Mouse (Mus musculus): Measurements from ENCODE around the gene Pdp2.

Gene Pdp2

DNA sequence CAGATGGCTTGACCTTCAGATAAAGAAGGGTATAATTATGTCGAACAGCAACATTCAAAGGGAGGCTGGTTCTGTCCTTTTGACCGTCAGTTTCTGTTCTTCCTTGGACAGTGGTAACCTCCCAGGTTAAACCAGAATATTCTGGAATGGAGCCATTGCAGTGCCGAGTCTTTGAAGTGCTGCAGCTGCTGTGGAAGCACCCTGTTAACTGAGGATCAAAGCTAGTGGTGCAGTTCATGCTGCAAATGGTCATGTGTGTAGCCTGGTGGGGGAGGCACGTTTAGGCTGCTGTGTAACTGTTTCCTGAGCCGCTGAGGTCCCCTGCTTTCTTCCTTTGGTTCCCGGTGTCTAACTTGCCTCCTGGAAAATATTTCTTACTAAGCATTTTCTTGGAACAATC lies 7.2 kb downstream of the Pdp2 start:
- no peak for DNase-seq

DNA sequence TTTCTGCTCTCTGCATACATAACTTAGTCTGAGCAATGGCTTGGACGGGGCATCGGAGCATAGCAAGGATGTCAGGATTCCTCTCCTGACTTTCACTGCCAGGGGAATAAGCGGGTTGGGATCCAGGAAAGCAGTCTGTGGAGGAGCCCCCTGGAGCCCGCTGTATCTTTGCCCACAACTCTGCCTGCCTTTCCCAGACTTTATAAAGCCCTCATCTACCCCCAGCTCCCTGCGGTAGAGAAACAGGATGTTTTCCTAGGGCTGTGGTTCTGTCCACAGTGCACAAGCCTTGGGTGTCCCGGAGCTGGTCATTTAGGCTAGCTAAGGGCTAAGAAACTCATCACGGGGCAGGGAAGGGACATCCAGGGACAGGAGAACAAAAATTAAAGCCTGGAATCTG lies 10.1 kb downstream of the Pdp2 start:
- no peak for DNase-seq

DNA sequence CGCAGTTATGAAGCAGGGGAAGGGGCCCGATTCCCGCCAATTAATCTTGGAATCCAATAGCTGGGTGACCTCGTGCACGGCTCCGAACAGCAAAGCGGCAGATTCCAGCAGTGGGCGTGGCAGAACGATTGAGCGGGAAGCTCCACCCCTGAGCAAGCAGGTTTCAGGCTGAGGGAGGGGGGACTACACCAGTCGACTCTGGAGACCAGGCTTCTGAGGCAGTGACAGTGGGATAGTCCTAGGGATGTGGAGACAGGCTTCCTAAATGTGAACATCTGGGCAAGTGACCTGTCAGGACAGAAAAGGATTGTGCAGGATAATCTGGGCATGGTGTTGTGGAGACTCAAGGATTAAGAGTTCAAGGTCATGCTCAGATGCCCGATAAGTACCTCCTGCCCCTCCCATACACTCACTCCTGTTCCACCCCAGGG lies 10.7 kb downstream of the Pdp2 start:
- no peak for DNase-seq

DNA sequence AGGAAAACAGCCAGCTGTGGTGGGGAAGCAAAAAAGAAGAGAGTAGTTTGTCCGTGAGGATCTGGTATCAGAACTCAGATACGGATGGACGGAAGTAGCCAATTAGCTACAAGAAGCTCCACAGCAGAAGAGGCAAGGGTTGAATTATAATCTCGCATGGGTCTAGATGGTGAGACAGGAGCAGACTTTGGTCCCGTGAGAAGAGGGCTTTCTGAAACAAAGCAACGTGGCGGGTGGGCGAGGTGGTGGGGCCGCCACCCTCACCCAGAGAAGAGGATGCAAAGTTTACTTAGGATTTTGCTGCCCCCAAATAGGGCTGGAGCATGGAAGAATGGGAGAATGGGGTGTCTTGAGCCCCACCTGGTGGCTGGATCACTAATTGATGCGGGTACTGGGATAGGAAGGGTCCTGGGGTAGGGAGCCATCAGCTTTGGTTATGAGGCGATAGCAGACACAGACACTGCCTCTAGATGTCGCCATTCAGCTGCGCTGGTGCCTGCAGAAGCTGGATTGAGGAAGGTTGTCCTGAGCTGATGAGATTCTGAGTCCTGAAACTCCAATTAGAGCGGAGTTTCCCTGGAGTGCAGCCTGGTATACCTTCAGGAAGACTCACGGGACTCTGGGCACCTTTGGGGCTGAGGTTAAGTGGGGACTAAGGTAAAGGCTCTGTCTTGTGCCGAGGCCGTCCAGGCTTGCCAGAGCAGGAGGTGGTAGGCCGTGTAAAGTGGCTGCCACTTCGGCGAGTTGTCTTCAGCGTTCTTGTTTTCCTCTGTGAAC lies 11.4 kb downstream of the Pdp2 start:
- peak; percentile 75 to 77 for DNase-seq

DNA sequence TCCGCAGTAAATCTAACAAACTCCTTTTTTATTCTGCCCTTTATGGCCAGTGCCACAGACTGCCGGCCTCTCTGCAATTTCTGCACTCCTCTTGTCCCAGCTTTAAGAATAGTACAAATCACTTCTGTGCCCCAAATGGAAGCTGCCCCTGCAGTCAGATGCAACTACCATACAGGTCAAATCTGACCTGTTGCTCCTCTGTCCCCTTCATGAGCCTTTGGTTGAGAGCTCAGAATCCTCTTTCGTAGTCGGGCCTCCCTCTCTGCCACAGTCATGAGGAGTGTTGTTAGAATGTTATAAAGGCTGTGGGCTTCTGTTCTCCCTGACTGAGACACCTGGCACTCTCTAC lies 12.0 kb downstream of the Pdp2 start:
- no peak for DNase-seq

DNA sequence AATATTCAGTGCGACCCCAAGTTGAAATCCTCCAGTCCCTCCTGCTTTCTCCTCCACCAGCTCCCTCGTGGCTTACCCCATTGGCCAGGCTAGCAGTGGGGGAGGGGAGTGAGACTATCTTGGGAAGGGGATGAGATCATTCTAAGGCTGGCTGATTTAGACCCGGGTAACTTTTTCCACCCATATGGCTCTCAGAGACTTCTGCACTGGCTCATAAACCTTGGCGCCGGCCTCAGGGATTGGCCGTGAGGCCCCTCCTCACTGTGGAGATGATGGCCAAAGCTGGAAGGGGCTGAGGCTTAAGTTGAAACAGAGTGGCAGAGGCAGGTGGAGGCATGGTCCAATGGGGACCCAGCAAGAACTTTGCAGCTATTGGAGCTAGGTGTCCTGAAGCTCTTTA lies 15.1 kb downstream of the Pdp2 start:
- no peak for DNase-seq

DNA sequence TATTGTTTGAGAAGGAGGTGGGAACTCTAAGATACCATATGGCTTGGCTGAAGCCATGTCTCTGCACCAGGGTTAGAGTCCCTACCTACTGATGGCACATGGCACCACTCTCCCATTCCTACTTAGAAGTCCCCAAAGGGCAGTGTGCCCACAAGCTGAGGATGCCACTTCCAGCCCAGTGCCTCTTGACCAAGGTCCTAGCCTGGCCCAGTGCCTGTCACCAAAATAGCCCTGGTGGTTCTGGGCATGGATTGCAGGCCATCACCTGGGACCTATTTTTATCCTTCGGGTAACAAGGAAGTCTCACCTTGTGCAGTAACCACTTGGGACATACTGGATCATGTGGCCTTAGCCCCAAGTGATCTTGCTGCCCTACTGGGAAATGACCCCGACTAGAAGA lies 16.7 kb downstream of the Pdp2 start:
- no peak for DNase-seq

DNA sequence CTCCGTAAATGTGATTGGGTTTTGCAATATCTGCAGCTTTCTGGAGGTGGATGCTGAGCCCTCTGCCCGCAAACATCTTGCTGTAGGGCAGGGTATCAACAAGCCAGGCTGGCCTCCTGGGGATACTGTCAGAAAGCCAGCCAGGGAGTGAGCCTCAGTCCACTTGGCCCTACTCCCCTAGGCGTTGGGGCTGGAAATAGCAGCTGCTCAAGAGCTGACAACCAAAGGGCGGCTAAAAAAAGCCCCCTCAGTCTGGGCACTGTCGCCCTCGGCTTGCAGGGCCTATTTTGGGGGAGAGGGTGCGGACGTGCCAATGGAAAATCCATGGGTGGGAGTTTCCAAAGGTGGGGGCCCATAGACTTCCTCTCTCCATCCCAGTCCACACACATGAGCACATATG lies 18.0 kb downstream of the Pdp2 start:
- no peak for DNase-seq

DNA sequence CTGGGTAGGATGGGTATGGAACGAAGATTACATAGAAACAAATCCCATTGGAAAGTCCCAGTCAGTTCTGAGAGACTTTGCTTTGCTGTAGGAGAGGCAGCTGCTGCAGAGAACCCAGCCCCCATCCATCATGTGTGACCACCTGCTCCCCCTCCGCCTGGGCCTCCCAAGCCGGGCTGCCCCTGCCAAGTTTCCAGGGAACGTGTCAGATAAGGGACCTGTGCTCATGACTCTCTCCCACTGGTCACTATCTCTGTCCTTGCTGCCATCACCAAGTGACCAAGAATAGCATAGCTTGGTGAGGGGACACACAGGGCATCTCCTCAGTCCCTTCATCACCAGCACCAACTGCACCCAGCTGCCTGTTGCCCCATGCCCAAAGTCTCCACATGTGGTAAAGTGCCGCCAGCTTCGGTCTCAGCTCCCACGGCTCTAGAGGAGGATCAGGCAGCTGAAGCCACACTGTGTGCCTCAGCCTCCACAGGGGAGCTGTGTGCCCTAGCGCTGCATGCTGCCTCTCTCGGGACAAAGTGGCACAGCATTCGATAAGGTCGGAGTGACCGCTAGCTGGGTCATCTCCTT lies 19.0 kb downstream of the Pdp2 start:
- no peak for DNase-seq

DNA sequence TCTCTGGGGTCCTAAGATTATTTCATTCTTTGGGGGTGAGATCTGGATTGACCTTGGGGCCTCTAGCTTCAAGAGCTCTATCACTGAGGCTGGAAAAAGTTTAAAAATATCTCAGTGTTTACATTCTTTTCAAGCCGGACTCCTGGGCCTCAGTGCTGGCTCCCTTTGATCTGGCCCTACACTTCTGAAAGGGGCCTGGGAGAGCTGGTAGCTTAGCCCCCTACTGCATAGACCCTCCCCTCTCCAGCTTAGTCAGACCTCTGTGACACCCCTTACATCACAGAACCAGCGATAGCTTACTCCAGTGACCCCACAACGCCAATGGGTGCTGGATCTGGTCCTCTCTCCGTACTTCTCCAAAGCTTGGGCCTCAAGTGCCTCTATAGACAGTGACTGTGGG lies 20.4 kb downstream of the Pdp2 start:
- no peak for DNase-seq

DNA sequence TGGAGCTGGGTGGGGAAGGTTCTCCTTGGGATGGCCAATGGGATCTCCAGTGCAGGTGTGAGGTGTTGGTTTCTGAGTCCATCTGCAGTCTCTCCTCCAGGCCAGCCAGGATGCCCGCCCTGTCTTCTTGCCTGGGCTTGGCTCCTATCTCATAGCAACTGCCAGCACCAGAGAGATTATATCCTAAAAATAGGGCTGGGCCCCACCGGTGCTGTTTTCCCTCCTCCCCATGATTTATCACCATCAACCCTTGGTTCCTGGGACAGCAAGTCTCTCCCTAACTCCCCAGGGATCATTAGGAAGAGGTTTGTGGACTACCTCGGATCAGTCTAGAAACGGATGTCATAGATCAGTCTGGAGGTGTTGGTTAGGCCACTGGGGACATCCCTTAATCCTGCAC lies 21.9 kb downstream of the Pdp2 start:
- no peak for DNase-seq

DNA sequence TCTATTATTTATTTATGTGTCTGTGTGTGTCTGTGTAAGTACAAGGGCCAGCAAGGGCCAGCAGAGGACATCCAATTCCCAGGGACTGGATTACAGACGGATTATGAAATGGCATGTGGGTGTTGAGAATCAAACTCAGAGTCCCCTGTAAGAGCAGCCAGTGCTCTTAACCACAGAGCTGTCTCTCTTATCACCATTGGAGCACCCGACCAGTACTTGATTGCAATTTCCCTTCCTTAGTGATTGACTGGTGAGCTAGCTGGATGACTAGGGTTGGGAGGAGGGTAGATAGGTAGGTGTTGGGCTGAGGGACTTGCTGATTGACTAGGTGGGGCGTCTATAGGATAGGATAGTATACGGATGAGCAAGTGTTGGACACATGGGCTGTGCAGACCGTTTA lies 29.5 kb downstream of the Pdp2 start:
- DNase-seq: no peak

DNA sequence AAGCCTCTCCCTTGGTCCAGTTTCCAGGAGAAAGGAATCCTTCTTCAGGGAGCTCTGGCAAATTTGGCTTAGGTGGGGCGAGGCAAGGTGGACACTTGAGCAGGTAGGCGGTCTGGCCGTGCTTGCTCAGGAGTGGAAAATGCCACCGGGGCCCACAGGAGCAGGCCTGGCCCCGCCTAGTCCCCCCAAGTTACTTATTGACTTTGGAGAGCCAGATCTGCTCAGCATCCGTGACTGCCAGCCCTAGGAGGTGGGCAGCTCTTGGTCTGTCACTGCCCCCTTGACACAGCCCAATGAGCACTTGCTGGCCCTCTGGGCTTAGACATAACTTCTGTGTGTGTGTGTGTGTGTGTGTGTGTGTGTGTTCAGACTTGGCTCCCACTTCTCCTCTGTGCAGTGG lies 32.9 kb downstream of the Pdp2 start, which contains the start of gene Cdh16:
TSS of gene Cdh16 (minus strand) at position 236 of the 400 bp plus-strand sequence.
- no peak for DNase-seq

DNA sequence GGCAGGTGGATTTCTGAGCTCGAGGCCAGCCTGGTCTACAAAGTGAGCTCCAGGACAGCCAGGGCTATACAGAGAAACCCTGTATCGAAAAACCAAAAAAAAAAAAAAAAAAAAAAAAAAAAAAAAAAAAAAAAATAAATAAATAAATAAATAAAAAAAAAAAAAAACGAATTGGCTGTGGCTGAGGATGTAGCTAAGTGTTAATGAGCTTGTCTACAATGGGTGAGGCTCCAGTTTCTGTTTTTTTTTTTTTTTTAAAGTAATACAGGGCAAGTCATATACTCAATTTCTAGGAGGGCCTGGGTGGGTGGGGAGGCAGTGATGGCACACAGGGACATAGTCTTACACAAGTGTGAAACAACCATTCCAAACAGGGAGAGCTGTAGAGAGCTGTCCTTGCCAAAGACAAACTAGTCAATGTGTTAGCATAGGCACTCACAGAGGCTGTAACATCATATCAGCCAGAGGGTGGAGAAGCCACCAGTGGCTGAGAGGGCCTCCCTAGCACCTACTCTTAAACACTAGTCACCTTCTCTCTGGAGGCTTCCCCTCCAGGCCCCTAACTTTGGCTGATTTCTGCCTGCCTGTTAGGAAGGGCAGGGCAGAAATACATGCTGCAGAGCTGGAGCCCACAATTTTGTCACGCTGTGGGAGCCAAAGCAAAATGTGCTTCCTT lies 36.0 kb downstream of the Pdp2 start:
- DNase-seq: no peak

DNA sequence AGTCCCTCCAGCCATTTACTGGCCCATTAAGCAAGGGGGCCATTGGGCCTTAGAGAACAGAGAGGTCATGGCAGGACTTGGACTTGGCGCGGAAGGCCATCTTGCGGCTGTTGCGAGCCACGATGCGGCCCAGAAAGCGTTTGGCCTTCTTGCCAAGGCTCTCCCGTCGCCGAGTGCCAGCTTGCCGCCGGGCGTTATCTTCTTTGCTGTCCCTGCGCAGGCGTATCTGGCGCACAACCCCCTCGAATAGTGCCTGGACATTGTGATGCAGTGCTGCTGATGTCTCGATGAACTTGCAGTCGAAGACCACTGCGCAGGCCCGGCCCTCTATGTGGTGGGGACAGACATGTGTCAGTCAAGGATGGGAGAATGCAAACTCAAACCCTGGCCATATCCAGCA lies 37.2 kb downstream of the Pdp2 start:
- no peak for DNase-seq

DNA sequence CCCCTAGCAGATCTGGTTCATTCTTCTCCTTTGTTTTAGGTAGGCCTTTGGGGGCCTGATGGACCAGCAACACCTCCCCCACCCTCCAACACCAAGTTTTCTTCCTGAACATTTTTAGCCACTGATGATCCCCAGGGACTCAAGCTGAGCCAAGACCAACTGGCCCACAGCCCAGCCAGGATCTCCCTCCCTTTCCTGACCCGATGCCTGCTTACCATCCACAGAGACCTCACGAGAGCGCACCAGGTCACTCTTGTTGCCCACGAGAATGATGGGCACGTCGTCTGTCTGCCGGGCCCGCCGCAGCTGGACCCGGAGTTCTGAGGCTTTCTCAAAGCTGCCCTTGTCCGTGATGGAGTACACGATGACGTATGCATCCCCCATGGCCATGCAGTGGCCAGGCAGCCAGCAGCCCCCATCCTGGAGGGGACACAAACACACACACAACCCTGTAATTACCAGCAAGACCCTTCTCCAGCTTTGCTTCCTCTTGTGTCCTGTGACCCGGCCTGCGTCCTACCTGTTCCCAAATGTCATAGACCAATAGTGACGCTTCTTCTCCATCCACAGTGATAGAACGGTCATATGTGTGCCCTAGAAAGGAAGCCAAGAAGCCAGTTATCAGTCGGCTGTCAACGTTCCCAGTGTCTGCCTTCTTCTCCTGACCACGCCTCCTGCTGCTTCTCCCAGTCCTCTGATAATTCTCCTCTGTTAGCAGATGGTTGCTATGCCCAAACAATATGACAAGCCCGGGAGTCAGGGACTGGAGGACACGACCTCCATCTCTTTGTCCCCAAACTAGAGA lies 38.3 kb downstream of the Pdp2 start:
- no peak for DNase-seq

DNA sequence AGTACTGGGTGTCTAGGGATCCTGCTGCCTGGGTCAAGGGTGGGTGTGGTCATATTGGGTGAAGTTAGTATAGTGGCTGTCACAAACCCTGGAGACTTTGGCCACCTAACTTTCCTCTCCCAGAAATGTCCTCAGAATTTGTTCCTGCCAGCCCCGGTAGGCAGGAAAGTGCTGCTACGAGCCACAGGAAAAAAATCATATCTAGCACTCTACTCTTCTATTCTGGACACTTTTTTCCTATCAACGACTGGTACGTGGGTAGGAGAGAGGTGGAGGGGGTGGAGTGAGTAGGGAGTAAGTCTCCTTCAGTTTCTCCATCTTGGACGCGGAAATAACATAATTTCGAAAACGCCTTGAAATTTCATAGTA lies 38.8 kb downstream of the Pdp2 start:
- no peak for DNase-seq

DNA sequence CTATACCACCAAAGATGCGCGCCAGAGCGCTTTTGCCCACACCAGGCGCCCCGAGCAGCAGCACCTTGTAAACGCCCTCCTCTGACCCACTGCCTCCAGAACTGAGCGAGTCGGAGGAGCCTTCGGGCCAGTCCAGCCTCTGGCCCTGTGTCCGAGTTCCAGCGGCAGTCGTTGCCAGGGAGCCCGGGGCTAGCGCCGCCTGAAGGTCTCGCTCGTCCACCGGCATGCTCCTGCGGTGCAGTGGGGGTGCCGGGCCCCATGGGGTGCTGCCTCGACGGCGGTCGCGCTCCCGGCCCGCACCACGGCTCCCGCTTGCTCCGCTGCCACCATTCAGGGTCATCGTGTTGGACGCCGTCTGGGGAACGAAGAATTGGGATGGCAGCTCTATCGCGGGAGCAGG lies 39.3 kb downstream of the Pdp2 start:
- peak; percentile 44 to 57 for DNase-seq

DNA sequence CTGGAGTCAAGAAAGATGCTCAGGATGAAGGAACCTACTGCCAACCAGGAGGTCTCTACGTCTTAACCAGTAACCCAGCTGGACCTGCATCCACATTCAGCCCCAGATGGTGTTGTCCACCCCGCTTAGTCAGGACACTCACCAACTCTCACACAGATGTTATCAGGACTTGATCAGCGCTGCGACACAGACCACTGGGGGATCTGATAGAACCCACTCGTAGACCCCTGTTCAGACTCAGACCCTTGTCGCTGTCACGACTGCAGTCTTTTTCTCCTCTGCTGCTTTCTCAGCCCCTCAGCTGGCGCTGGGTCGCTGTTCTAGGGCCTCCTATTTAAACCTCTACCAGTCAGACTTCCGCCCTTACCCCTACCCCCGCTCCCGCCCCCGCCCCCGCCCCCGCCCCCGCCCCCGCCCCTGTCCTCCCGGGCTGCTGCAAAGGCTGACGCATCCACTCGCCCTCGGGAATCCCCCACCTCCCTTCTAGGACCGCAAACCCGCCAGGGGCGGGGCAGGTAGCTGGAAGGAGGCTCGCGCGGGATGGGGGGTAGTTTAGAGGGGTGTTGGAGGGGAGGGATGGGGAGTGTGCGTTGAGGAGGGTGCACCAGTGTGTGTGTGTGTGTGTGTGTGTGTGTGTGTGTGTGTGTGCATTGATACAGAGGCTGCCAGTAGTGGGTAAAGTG lies 39.9 kb downstream of the Pdp2 start, which contains the start of gene Rrad:
TSS of gene Rrad (minus strand) at position 347 of the 683 bp plus-strand sequence.
- DNase-seq: peak; percentile 90 to 93

DNA sequence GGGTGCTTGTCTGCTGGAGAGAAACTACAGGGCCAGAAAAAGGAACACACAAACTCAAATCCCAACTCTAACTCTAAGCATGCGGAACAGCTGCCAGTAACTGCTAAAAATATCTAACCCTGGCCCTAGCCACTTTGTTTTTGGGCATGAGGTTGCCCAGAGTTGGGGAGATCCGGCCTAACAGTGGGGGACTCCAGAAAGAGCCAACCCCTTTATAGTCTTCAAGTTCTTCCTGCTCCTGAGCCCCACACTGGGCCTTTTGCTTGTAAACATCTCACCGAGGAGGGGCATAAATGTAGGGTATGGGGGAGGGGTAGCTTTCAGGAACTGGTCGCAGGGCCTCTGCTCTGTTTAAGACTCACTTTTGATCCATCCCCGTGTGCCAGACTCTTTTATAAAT lies 40.7 kb downstream of the Pdp2 start:
- peak; percentile 48 to 51 for DNase-seq

DNA sequence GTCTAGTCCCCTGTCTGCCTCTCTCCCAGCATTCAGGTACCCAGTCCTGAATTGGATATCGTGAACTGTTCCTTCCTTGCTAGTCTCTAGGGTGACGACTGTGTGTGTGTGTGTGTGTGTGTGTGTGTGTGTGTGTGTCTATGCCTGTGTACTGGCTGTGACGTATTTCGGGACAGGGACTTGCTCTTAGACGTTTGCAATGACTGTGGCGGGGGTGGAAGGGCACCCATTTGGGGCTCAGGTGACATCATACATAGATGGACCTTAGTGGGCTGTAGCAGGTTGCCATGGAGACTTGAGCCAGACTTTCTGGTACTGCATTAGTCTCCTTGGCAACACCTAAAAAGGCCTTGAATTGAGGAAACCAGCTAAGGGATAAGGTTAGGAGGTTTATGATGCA lies 41.2 kb downstream of the Pdp2 start:
- peak in 1 of 2 experiments; percentile 23 for DNase-seq

DNA sequence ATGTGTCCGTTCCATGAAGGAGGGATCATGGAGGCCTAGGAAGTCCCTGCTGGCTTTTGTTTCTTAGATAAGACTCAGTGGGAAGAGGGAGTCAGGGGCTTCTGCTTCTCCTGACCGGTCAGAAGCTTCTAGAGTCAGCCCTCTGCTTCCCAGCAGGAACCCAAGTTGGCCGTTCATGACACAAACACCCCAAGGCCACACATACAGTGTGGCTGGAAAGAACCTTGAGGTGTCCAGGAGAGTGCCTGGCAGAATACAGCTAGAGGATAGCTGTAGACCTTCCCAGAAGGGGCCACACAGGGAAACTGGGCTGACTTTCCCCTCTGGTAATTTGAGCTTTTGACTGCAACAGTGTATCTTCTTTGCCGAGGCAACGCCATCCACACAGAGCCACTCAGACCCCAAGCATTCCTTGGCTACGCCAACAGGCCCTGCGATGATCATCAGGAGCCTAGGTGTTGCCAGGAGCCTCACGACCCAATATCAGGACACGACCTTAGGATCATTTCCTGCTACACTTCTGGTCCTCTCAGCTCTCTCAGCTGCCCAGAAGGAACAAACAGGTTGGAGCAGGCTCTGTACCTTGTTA lies 42.0 kb downstream of the Pdp2 start:
- DNase-seq: no peak
